Mouse (Mus musculus): ENCODE measurements at regions not wholly inside any gene's neighbourhood (a gene's known extent, or its start where the extent isn't known, plus 50 kb on each side); places are given as distances from the start of the nearest gene placed in this dataset.
"Not testable (repeated sequence)": the region's sequence is repeated elsewhere in the genome, so short reads cannot be mapped to it uniquely, and the experiment has no call there.

DNA sequence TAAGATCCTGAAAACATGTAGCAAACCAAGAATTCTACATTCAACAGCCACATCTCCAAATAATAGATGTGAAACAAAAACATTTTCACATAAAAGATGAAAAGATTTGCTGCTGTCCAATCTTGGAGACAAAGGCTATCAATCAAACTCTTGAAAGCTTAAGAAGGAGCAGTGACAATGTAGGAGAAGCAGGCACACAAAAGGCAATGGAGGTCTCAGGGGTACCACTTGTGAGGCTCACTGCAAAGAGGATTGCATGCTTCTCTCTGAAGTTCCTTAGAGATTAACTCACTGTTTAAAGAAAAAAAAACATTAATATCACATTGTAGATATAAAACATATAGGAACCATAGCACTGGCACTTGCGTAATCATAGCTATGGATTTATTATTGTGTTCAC is 241.2 kb upstream of the Cntn5 start:
- no peak for DNase-seq

DNA sequence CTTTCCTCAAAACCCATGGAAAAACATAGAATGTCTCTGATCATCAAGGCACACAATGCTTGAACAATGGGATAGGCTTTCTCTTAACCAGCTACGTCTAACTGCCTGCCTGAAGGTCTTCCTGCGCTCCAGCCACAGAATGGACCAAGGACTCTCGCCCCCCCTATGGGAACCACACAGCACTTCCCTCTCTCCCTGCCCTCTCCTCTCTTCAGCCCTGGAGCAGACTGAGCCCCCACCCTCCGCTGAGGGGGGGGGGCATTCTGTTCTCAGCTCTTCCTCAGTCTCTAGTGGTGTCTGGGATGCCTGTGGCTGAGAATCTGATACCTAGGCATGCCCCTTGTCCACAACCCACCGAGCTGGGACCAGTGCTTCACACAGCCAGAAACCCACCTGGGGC is 222.3 kb upstream of the Cntn5 start:
- no peak for DNase-seq

DNA sequence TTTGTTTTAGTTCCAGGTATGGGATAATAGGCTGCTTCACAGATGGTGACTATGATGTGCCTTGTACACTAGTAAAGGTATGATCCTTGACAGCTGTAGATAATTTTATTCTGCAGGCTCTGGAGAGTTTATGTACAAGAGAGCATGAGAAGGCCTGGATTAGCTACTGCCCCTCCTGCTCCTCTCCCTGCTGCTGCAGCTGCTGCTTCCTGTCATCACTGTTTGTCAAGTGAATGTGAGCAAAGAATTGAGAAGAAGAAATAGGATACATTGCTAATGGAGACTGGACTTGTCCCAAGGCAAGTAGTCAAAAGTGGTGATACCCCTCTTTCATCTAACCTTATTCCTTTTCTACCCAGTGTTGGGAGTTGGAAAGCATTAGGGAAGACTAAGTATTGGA is 214.6 kb upstream of the Cntn5 start:
- no peak for DNase-seq

DNA sequence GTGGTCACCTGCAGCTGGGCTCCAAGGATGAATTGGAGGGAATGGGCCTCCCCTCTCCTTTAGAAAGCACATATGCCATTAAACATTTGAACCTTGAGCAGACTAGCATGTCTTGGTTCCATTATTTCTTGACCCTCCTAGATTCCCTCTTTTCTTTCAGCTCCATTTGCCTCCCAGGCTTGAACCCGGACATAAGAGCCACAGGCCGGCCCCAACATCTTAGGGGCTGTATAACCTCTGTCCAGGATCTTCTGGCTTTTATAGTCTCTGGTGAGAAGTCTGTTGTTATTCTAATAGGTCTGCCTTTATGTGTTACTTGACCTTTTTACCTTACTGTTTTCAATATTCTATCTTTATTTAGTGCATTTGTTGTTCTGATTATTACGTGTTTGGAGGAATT is 203.3 kb upstream of the Cntn5 start:
- not testable (repeated sequence) for DNase-seq

DNA sequence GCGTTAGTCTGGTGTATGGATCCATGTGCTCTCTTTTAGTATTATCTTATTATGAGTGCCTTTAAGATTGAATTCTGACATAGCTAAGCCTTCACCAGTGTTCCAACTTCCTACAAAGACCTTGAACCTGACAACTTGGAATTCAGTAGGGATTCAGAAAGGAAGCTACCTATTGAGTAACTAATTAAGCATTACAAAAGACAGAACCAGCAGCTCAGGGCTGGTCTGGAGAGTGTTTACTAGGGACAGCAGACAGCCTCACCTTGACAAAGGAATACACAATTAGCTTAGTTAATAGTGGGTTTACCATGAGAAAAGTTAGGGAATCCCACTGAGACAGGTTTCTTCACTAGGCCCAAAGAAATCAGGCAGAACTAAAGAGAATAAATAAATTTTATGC is 202.6 kb upstream of the Cntn5 start:
- DNase-seq: peak in 1 of 2 experiments; percentile 7

DNA sequence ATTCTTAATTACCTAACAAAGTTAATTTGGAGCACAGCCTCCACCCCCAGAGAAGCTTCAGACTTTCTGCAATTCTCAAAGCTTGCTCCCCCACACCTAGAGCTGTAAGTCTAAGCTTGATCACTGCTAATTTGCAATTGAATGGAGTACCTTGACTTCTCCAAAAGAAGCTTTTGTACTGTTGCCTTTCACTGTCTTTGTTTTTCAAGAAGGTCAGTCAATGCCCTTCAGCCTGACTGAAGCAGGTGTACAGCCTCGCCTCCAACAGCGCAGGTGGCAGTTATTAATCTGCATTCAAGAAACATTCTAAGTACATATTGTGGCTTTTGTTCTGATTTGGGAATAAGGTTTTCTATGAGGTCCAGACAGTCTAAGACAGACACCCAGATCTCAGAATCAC is 201.7 kb upstream of the Cntn5 start:
- DNase-seq: no peak

DNA sequence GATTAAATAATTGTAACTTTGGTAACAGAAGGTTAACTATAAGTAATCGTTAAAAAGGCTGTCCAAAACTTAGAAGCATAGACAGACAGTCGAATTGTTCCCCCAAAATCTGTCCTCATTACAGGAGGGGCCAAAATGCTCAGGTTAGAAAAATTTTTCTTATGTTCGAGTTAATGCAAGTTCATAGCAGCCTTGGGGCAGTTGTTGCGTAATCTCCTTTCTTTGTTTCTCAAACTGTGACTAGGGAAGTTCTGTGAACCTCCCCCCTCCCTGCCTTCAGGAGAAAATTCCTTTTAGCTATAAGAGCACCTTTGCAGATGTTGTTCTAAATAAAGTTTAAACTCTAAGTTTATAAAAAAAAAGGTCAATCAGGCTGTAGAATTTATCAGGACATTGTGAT is 198.9 kb upstream of the Cntn5 start:
- no peak for DNase-seq

DNA sequence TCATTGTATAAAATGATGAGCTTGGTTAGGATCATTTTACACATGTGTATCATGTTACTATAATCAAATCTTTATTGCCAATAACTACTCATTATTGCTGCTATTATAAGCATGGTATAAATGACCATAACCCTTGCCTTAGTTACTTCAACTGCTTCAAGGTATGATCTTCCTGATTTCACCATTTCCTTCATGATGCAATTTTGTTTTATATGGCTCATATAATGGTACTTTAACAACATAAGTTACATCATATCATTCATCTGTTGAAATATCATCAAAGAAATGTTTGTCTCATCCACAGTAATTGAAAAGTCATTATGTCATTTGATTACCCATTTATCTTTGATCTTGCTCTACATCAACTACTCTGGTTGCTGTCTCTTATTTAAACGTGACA is 188.3 kb upstream of the Cntn5 start:
- DNase-seq: no peak

DNA sequence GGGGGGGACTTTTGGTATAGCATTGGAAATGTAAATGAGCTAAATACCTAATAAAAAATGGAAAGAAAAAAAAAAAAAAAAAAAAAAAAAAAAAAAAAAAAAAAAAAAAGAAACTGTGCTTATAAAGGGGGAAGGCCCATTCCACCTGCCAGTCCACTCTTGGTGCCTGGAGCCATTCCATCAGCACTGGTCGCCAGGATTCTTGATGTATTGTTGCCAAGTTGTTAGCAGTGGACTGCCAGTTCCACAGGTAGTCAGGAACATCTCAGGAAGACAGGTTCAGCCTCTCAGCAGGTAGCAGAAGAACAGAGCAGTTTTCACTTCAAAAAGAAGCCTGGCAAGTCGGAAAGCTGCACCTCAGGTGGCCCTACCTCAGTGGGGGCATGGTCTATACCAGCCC is 162.6 kb upstream of the Cntn5 start:
- DNase-seq: not testable (repeated sequence)

DNA sequence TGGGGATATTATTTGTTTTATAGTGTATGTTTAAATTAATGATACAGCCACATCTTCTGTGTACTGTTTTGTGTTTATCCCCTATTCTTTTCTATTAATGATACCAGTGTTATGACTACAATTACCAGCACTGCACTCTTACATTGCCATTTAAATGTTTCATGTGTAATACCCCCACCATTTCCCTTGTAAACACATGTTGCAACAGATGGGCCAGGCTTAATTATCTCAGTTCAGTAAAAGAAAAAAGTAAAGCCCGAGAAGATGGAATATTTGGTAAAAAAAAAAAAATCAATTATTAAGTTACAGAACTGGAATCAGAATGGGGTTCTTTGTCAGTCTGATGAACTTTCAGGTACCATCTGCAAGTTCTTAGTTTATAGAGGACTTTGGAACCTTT is 158.3 kb upstream of the Cntn5 start:
- DNase-seq: no peak

All from kidney, adult 8-10 months (tissue).